Mouse (Mus musculus): ENCODE results near the gene Sec14l2. TPM values are rescaled to one million over a fixed set of nuclear protein-coding genes. Genes with fewer than 3 reads are reported as not detected.
"Not testable (repeated sequence)": the region's sequence is repeated elsewhere in the genome, so short reads cannot be mapped to it uniquely, and the experiment has no call there.

Gene Sec14l2
- polyA plus RNA-seq, 1 experiment from 2014 or later: 1.8 TPM

GRCm38 (mm10) chr11:4134986-4135935 lies 12.0 kb upstream of the Sec14l2 start, which contains the start of gene Rnf215:
Gene Rnf215, plus strand, starts transcription at chr11:4135202.
- peak within 1 kb of the TSS; percentile 99 for H3K9ac ChIP-seq (ENCODE audit: low read length)
- H3K27me3 ChIP-seq (ENCODE audit: control insufficient read depth, insufficient read depth, low read length): no peaks in the 10 kb centered on the region
- WGBS: 2% methylated on average over 64 of the region's 66 CpGs
- ATAC-seq (ENCODE audit: insufficient read depth, low FRiP score): peak; percentile 96
- H3K27ac ChIP-seq (ENCODE audit: low read length): peak within 1 kb of the TSS; percentile 67; the same call in 1 of the 2 replicates
- H3K4me2 ChIP-seq (ENCODE audit: low read depth, low read length): peak within 1 kb of the TSS; percentile 94
- no peaks in the 10 kb centered on the region for H3K9me3 ChIP-seq (replicated peaks; ENCODE audit: control insufficient read depth, low read length)
- H3K4me3 ChIP-seq (replicated peaks; ENCODE audit: low read length): peak within 1 kb of the TSS; percentile 91
- peaks cover 10% of the 10 kb centered on the region for H3K4me1 ChIP-seq (ENCODE audit: control insufficient read depth, insufficient read depth, low read length)
- H3K36me3 ChIP-seq (ENCODE audit: control insufficient read depth, insufficient read depth, low read length): no peaks in the 10 kb centered on the region

GRCm38 (mm10) chr11:4134400-4134799 lies 11.2 kb upstream of the Sec14l2 start:
- Histone ChIP-seq H3K27me3 (ENCODE audit: control insufficient read depth, insufficient read depth, low read length) (no peaks in the 10 kb centered on the region), H3K4me1 (ENCODE audit: control insufficient read depth, insufficient read depth, low read length) (peaks cover 10% of the 10 kb centered on the region), H3K9me3 (replicated peaks; ENCODE audit: control insufficient read depth, low read length) (no peaks in the 10 kb centered on the region), H3K27ac (ENCODE audit: low read length) (no peak overlapping the region), H3K9ac (ENCODE audit: low read length) (no peak overlapping the region), H3K36me3 (ENCODE audit: control insufficient read depth, insufficient read depth, low read length) (no peaks in the 10 kb centered on the region), H3K4me2 (ENCODE audit: low read depth, low read length) (no peak overlapping the region), H3K4me3 (replicated peaks; ENCODE audit: low read length) (no peak overlapping the region)
- WGBS: 56% methylated on average over 6 of the region's 6 CpGs
- ATAC-seq (ENCODE audit: insufficient read depth, low FRiP score): no peak

- Histone ChIP-seq H3K4me3 (replicated peaks; ENCODE audit: low read length) (no peak overlapping the region), H3K9ac (ENCODE audit: low read length) (no peak overlapping the region), H3K27me3 (ENCODE audit: control insufficient read depth, insufficient read depth, low read length) (no peaks in the 10 kb centered on the region), H3K4me1 (ENCODE audit: control insufficient read depth, insufficient read depth, low read length) (peaks cover 10% of the 10 kb centered on the region), H3K27ac (ENCODE audit: low read length) (no peak overlapping the region), H3K4me2 (ENCODE audit: low read depth, low read length) (no peak overlapping the region), H3K36me3 (ENCODE audit: control insufficient read depth, insufficient read depth, low read length) (no peaks in the 10 kb centered on the region), H3K9me3 (replicated peaks; ENCODE audit: control insufficient read depth, low read length) (no peaks in the 10 kb centered on the region)
- 51% methylated on average over 3 of the region's 3 CpGs for WGBS
- ATAC-seq (ENCODE audit: insufficient read depth, low FRiP score): no peak
Observed at GRCm38 (mm10) chr11:4133450-4133849, 10.2 kb upstream of the Sec14l2 start.

GRCm38 (mm10) chr11:4128461-4128860 lies 5.2 kb upstream of the Sec14l2 start:
- ATAC-seq (ENCODE audit: insufficient read depth, low FRiP score); H3K9me3 ChIP-seq (replicated peaks; ENCODE audit: control insufficient read depth, low read length); H3K4me1 ChIP-seq (ENCODE audit: control insufficient read depth, insufficient read depth, low read length); H3K4me2 ChIP-seq (ENCODE audit: low read depth, low read length); H3K27me3 ChIP-seq (ENCODE audit: control insufficient read depth, insufficient read depth, low read length); H3K9ac ChIP-seq (ENCODE audit: low read length); H3K36me3 ChIP-seq (ENCODE audit: control insufficient read depth, insufficient read depth, low read length); H3K4me3 ChIP-seq (replicated peaks; ENCODE audit: low read length); H3K27ac ChIP-seq (ENCODE audit: low read length): not testable (repeated sequence)
- WGBS: 85% methylated on average over 4 of the region's 4 CpGs

GRCm38 (mm10) chr11:4127059-4127458 lies 3.8 kb upstream of the Sec14l2 start:
- no peaks in the 10 kb centered on the region for H3K36me3 ChIP-seq (ENCODE audit: control insufficient read depth, insufficient read depth, low read length)
- no peak overlapping the region for H3K27ac ChIP-seq (ENCODE audit: low read length)
- H3K4me3 ChIP-seq (replicated peaks; ENCODE audit: low read length): no peak overlapping the region
- H3K9me3 ChIP-seq (replicated peaks; ENCODE audit: control insufficient read depth, low read length): peaks cover 9% of the 10 kb centered on the region; the same call in 1 of the 2 replicates
- no peak overlapping the region for H3K9ac ChIP-seq (ENCODE audit: low read length)
- no peaks in the 10 kb centered on the region for H3K27me3 ChIP-seq (ENCODE audit: control insufficient read depth, insufficient read depth, low read length)
- WGBS: 81% methylated on average over 1 of the region's 1 CpGs
- no peak for ATAC-seq (ENCODE audit: insufficient read depth, low FRiP score)
- H3K4me2 ChIP-seq (ENCODE audit: low read depth, low read length): no peak overlapping the region
- no peaks in the 10 kb centered on the region for H3K4me1 ChIP-seq (ENCODE audit: control insufficient read depth, insufficient read depth, low read length)

- 65% methylated on average over 5 of the region's 5 CpGs for WGBS
- Histone ChIP-seq H3K9ac (ENCODE audit: low read length) (no peak overlapping the region), H3K27ac (ENCODE audit: low read length) (no peak overlapping the region), H3K4me1 (ENCODE audit: control insufficient read depth, insufficient read depth, low read length) (no peaks in the 10 kb centered on the region), H3K4me2 (ENCODE audit: low read depth, low read length) (no peak overlapping the region), H3K4me3 (replicated peaks; ENCODE audit: low read length) (no peak overlapping the region), H3K27me3 (ENCODE audit: control insufficient read depth, insufficient read depth, low read length) (peaks cover 10% of the 10 kb centered on the region; the same call in 1 of the 2 replicates), H3K9me3 (replicated peaks; ENCODE audit: control insufficient read depth, low read length) (peaks cover 9% of the 10 kb centered on the region; the same call in 1 of the 2 replicates), H3K36me3 (ENCODE audit: control insufficient read depth, insufficient read depth, low read length) (no peaks in the 10 kb centered on the region)
- no peak for ATAC-seq (ENCODE audit: insufficient read depth, low FRiP score)
Observed at GRCm38 (mm10) chr11:4123922-4124321, 707 bp upstream of the Sec14l2 start.

- H3K36me3 ChIP-seq (ENCODE audit: control insufficient read depth, insufficient read depth, low read length): no peaks in the 10 kb centered on the region
- ATAC-seq (ENCODE audit: insufficient read depth, low FRiP score): no peak
- no peak overlapping the region for H3K27ac ChIP-seq (ENCODE audit: low read length)
- peaks cover 9% of the 10 kb centered on the region; the same call in 1 of the 2 replicates for H3K9me3 ChIP-seq (replicated peaks; ENCODE audit: control insufficient read depth, low read length)
- H3K27me3 ChIP-seq (ENCODE audit: control insufficient read depth, insufficient read depth, low read length): peaks cover 13% of the 10 kb centered on the region; the same call in 1 of the 2 replicates
- H3K4me2 ChIP-seq (ENCODE audit: low read depth, low read length): no peak overlapping the region
- H3K4me1 ChIP-seq (ENCODE audit: control insufficient read depth, insufficient read depth, low read length): 0 out of 2 replicates have a peak, but pooled peaks cover 10% of the 10 kb centered on the region
- no peak overlapping the region for H3K9ac ChIP-seq (ENCODE audit: low read length)
- 63% methylated on average over 5 of the region's 5 CpGs for WGBS
- no peak overlapping the region for H3K4me3 ChIP-seq (replicated peaks; ENCODE audit: low read length)
Observed at GRCm38 (mm10) chr11:4122226-4122625, 989 bp downstream of the Sec14l2 start.

- Histone ChIP-seq H3K4me3 (replicated peaks; ENCODE audit: low read length) (no peak overlapping the region), H3K27ac (ENCODE audit: low read length) (no peak overlapping the region), H3K9me3 (replicated peaks; ENCODE audit: control insufficient read depth, low read length) (peaks cover 7% of the 10 kb centered on the region; the same call in 1 of the 2 replicates), H3K36me3 (ENCODE audit: control insufficient read depth, insufficient read depth, low read length) (no peaks in the 10 kb centered on the region), H3K27me3 (ENCODE audit: control insufficient read depth, insufficient read depth, low read length) (peaks cover 13% of the 10 kb centered on the region; the same call in 1 of the 2 replicates), H3K9ac (ENCODE audit: low read length) (no peak overlapping the region), H3K4me1 (ENCODE audit: control insufficient read depth, insufficient read depth, low read length) (0 out of 2 replicates have a peak, but pooled peaks cover 10% of the 10 kb centered on the region), H3K4me2 (ENCODE audit: low read depth, low read length) (no peak overlapping the region)
- WGBS: 75% methylated on average over 3 of the region's 3 CpGs
- no peak for ATAC-seq (ENCODE audit: insufficient read depth, low FRiP score)
Observed at GRCm38 (mm10) chr11:4121691-4122090, 1.5 kb downstream of the Sec14l2 start.

- WGBS: 66% methylated on average over 5 of the region's 5 CpGs
- 0 out of 2 replicates have a peak, but pooled peaks cover 10% of the 10 kb centered on the region for H3K4me1 ChIP-seq (ENCODE audit: control insufficient read depth, insufficient read depth, low read length)
- ATAC-seq (ENCODE audit: insufficient read depth, low FRiP score): no peak
Observed at GRCm38 (mm10) chr11:4119635-4120034, 3.6 kb downstream of the Sec14l2 start.

More at GRCm38 (mm10) chr11:4119635-4120034, 3.6 kb downstream of the Sec14l2 start:
- Histone ChIP-seq H3K9me3 (replicated peaks; ENCODE audit: control insufficient read depth, low read length) (no peaks in the 10 kb centered on the region), H3K36me3 (ENCODE audit: control insufficient read depth, insufficient read depth, low read length) (no peaks in the 10 kb centered on the region), H3K9ac (ENCODE audit: low read length) (no peak overlapping the region), H3K4me2 (ENCODE audit: low read depth, low read length) (no peak overlapping the region), H3K27me3 (ENCODE audit: control insufficient read depth, insufficient read depth, low read length) (peaks cover 13% of the 10 kb centered on the region; the same call in 1 of the 2 replicates), H3K4me3 (replicated peaks; ENCODE audit: low read length) (no peak overlapping the region), H3K27ac (ENCODE audit: low read length) (no peak overlapping the region)
